23 mouse cellular contexts compared by ENCODE assay signal in genomic region chr7:140831447-140831846, GRCm38 (mm10). TPM values are rescaled to one million over a fixed set of nuclear protein-coding genes. Genes with fewer than 3 reads are reported as not detected.
DNase-seq lines count a peak whose midpoint lies in the region; ATAC-seq lines count a peak whose summit lies in the region.
"Had no signal": no experiment of that assay in that cellular context is flagged by ENCODE, and none has a peak within 500 bp of the region (broad histone marks: within the 10 kb centered on the region; RNA-seq: fewer than 3 reads in every experiment).

No protein-coding gene starts in this region.

- ATAC-seq in cerebellum, adult (ENCODE audit: insufficient number of reproducible peaks, low FRiP score, low TSS enrichment), result no peak
- ATAC-seq: forebrain, embryonic 13.5 days; forebrain, postnatal 0 days; hindbrain, embryonic 16.5 days; inflammation-experienced regulatory T-cells, adult 6 months; intestine, postnatal 0 days had no signal

- DNase-seq in adrenal gland, postnatal 36 days, result peak; percentile 58 to 59
- no peak for DNase-seq in adrenal gland, postnatal 25 days
- DNase-seq in testis, postnatal 10 days (ENCODE audit: low spot score), result peak; percentile 19
- DNase-seq in testis, postnatal 14 days (ENCODE audit: low spot score), result no peak
- DNase-seq in Muller cell, postnatal 12 days (ENCODE audit: inconsistent ontology term), result peak; percentile 64
- DNase-seq in fibroblast of lung, adult 2 months (ENCODE audit: low read depth), result peak; percentile 71
- no peak for DNase-seq in lung, adult 18-20 months
- DNase-seq: cerebellum, adult 11-12 months; cerebellum, adult 9-10 months; cerebellum, postnatal 25 days; forebrain, postnatal 0 days; gastrocnemius, adult 2 months; gastrocnemius, postnatal 25 days; heart, postnatal 10 days; heart, postnatal 4 days had no signal

RNA-seq across cellular contexts. Expression of gene Urah, which starts 3.4 kb away (rescaled TPM):
- total RNA-seq in adrenal gland, postnatal 36 days (2021), result under 1 TPM in 1 of 2 experiments, not detected in 1; 0.70 TPM
- total RNA-seq in adrenal gland, postnatal 25 days (2021), result 0.61 and 2.8 TPM in 2 replicates
- total RNA-seq: CH12.LX; forebrain, postnatal 0 days; gastrocnemius, adult 2 months; gastrocnemius, postnatal 25 days; granulocyte monocyte progenitor cell, adult 5-6 weeks; heart, postnatal 10 days; heart, postnatal 4 days had no signal

RNA-seq across cellular contexts. Expression of gene Zfp941, which starts 9.5 kb away (rescaled TPM):
- 1 to 10 TPM; 2.7 to 3.4 TPM for total RNA-seq in adrenal gland, postnatal 36 days (2021)
- total RNA-seq in adrenal gland, postnatal 25 days (2021), result 1.8 and 2.6 TPM in 2 replicates
- total RNA-seq: gastrocnemius, adult 2 months; gastrocnemius, postnatal 25 days had no signal

RNA-seq across cellular contexts. Expression of gene Scgb1c1, which starts 13.9 kb away (rescaled TPM):
- not detected for total RNA-seq in adrenal gland, postnatal 36 days (2021)
- total RNA-seq in adrenal gland, postnatal 25 days (2021), result not detected in 2 replicates
- total RNA-seq: adrenal gland, adult 18-20 months; CH12.LX; forebrain, postnatal 0 days; gastrocnemius, adult 2 months; gastrocnemius, postnatal 25 days; granulocyte monocyte progenitor cell, adult 5-6 weeks had no signal

RNA-seq across cellular contexts. Expression of gene Odf3, which starts 16.2 kb away (rescaled TPM):
- total RNA-seq in adrenal gland, postnatal 36 days (2021), result under 1 TPM in 1 of 2 experiments, not detected in 1; 0.26 TPM
- total RNA-seq in adrenal gland, postnatal 25 days (2021), result 0.62 TPM in 1 of 2 replicates, not detected in the other
- total RNA-seq: CH12.LX; forebrain, postnatal 0 days; gastrocnemius, adult 2 months; gastrocnemius, postnatal 25 days; granulocyte monocyte progenitor cell, adult 5-6 weeks; heart, postnatal 10 days; heart, postnatal 4 days had no signal

RNA-seq across cellular contexts. Expression of gene Gm45785, which starts 24.7 kb away (rescaled TPM):
- total RNA-seq in adrenal gland, postnatal 36 days (2021), result 1 to 10 TPM in 1 of 2 experiments, not detected in 1; 1.3 TPM
- 1.5 TPM in 1 of 2 replicates, not detected in the other for total RNA-seq in adrenal gland, postnatal 25 days (2021)
- total RNA-seq: CH12.LX; gastrocnemius, adult 2 months; gastrocnemius, postnatal 25 days; granulocyte monocyte progenitor cell, adult 5-6 weeks; heart, postnatal 10 days had no signal

Comparison
In these comparisons a context has a peak if more than half of its experiments do, and no peak if none do; other contexts are left out.
1. DNase-seq: peak in adrenal gland, postnatal 36 days (2 of 2), testis, postnatal 10 days (single experiment), Muller cell, postnatal 12 days (single experiment) and fibroblast of lung, adult 2 months (single experiment); none in adrenal gland, postnatal 25 days (single experiment), testis, postnatal 14 days (single experiment) and lung, adult 18-20 months (0 of 2).